Comparison of ENCODE assay signal across 8 mouse cellular contexts in genomic region chr4:155129132-155129917, GRCm38 (mm10). TPM values are rescaled to one million over a fixed set of nuclear protein-coding genes. Genes with fewer than 3 reads are reported as not detected.
A peak's percentile ranks its signal among the peaks of the same experiment; 100 is the strongest.
DNase-seq lines count a peak whose midpoint lies in the region; ATAC-seq and TF ChIP-seq lines count a peak whose summit lies in the region.

No protein-coding gene starts in this region.

- no peaks in the 10 kb centered on the region for H3K27me3 ChIP-seq in embryonic facial prominence, embryonic 15.5 days
- no peaks in the 10 kb centered on the region for H3K27me3 ChIP-seq in hindbrain, embryonic 15.5 days
- no peaks in the 10 kb centered on the region for H3K27me3 ChIP-seq in thymus, adult 2 months (ENCODE audit: control insufficient read depth, insufficient read depth, low read length)

- H3K4me2 ChIP-seq in embryonic facial prominence, embryonic 15.5 days (replicated peaks) = no peak overlapping the region
- H3K4me2 ChIP-seq in hindbrain, embryonic 15.5 days = no peak overlapping the region

- no peaks in the 10 kb centered on the region for H3K36me3 ChIP-seq in ES-E14 (ENCODE audit: control insufficient read depth, insufficient read depth, low read length, poor library complexity, severe bottlenecking)
- no peaks in the 10 kb centered on the region for H3K36me3 ChIP-seq in embryonic facial prominence, embryonic 15.5 days
- H3K36me3 ChIP-seq in hindbrain, embryonic 15.5 days = no peaks in the 10 kb centered on the region
- no peaks in the 10 kb centered on the region for H3K36me3 ChIP-seq in thymus, adult 2 months (ENCODE audit: control insufficient read depth, insufficient read depth, low read length)

- DNase-seq in layer of hippocampus, adult 11-12 months (ENCODE audit: low spot score) = peak; percentile 57
- no peak for DNase-seq in layer of hippocampus, postnatal 10 days (ENCODE audit: low spot score in 2 of 2)
- no peak for DNase-seq in ES-E14 (ENCODE audit: low read depth, low spot score)
- peak; percentile 72 for DNase-seq in lung, postnatal 10 days
- DNase-seq in thymus, adult 2 months = peak; percentile 70
- no peak for DNase-seq in cerebellum, postnatal 25 days

- peaks cover 2 to 8% of the 10 kb centered on the region in 2 experiments; a peak in 2 of 4 replicates for H3K4me1 ChIP-seq in ES-E14 (ENCODE audit: control insufficient read depth in 2 of 2, insufficient read depth in 2 of 2, low read length in 2 of 2, poor library complexity in 1 of 2)
- peaks cover 68% of the 10 kb centered on the region for H3K4me1 ChIP-seq in embryonic facial prominence, embryonic 15.5 days
- peaks cover 45% of the 10 kb centered on the region for H3K4me1 ChIP-seq in hindbrain, embryonic 15.5 days (replicated peaks)
- peaks cover 32% of the 10 kb centered on the region for H3K4me1 ChIP-seq in thymus, adult 2 months (replicated peaks; ENCODE audit: control insufficient read depth, insufficient read depth, low read length)

- H3K9me3 ChIP-seq in ES-E14 (ENCODE audit: control insufficient read depth, insufficient read depth, low read depth, low read length) = no peaks in the 10 kb centered on the region
- no peaks in the 10 kb centered on the region for H3K9me3 ChIP-seq in embryonic facial prominence, embryonic 15.5 days (replicated peaks)
- H3K9me3 ChIP-seq in hindbrain, embryonic 15.5 days = no peaks in the 10 kb centered on the region

- H3K4me3 ChIP-seq in ES-E14 (ENCODE audit: insufficient read depth in 1 of 2, low read depth in 1 of 2, low read length in 2 of 2, poor library complexity in 1 of 2, severe bottlenecking in 1 of 2) = no peak overlapping the region
- no peak overlapping the region for H3K4me3 ChIP-seq in embryonic facial prominence, embryonic 15.5 days (replicated peaks)
- no peak overlapping the region for H3K4me3 ChIP-seq in hindbrain, embryonic 15.5 days
- H3K4me3 ChIP-seq in thymus, adult 2 months (ENCODE audit: control insufficient read depth, insufficient read depth, low read length) = no peak overlapping the region

- no peak overlapping the region for H3K27ac ChIP-seq in ES-E14 (ENCODE audit: insufficient read depth, low read depth, low read length, poor library complexity, severe bottlenecking)
- peak overlapping the region; percentile 86 for H3K27ac ChIP-seq in embryonic facial prominence, embryonic 15.5 days (replicated peaks)
- H3K27ac ChIP-seq in hindbrain, embryonic 15.5 days (replicated peaks) = peak overlapping the region; percentile 41; the same call in 1 of the 2 replicates
- no peak overlapping the region for H3K27ac ChIP-seq in thymus, adult 2 months (ENCODE audit: control insufficient read depth, insufficient read depth, low read length)

- TF ChIP-seq POLR2A in thymus, adult 2 months (IDR thresholded peaks at IDR 0.05; ENCODE audit: control insufficient read depth, extremely low read depth, insufficient read depth, low read length, poor library complexity) = no peak

- in situ Hi-C loops in ES-E14 (cut with MboI; ENCODE audit: low sequenced_read_pairs in 2 of 2, unreplicated experiment in 2 of 2) = no loop called here

- no peak for ATAC-seq in embryonic facial prominence, embryonic 15.5 days (ENCODE audit: insufficient number of reproducible peaks, low FRiP score, low TSS enrichment, low read depth)
- ATAC-seq in hindbrain, embryonic 15.5 days (ENCODE audit: low FRiP score, low read depth) = no peak

- WGBS in embryonic facial prominence, embryonic 15.5 days = 88% methylated on average over 10 of the region's 10 CpGs
- 94% methylated on average over 10 of the region's 10 CpGs for WGBS in hindbrain, embryonic 15.5 days
- 67% methylated on average over 10 of the region's 10 CpGs for WGBS in thymus, adult 2 months

- H3K9ac ChIP-seq in ES-E14 (ENCODE audit: insufficient read depth, low read depth, low read length, poor library complexity, severe bottlenecking) = no peak overlapping the region
- no peak overlapping the region for H3K9ac ChIP-seq in embryonic facial prominence, embryonic 15.5 days
- H3K9ac ChIP-seq in hindbrain, embryonic 15.5 days = no peak overlapping the region

- TF ChIP-seq CTCF in thymus, adult 2 months (IDR thresholded peaks at IDR 0.05; ENCODE audit: borderline replicate concordance, control insufficient read depth, extremely low read depth, insufficient read depth, low read length, poor library complexity) = 0 out of 2 replicates have a peak, but pooled peaks have one; percentile 62

TF ChIP-seq in ES-E14, 5 proteins besides CTCF, POLR2A, EP300 and RAD21:
- TF ChIP-seq MAFK (IDR thresholded peaks at IDR 0.05; ENCODE audit: insufficient read depth, low read depth, low read length) = peak; percentile 53; the same call in 1 of the 2 replicates
- no peak for TF ChIP-seq HCFC1 (IDR thresholded peaks at IDR 0.05; ENCODE audit: borderline replicate concordance, insufficient read depth, low read length)
- TF ChIP-seq ZC3H11A (IDR thresholded peaks at IDR 0.05; ENCODE audit: borderline replicate concordance, low read depth, low read length) = no peak
- TF ChIP-seq ZNF384 (IDR thresholded peaks at IDR 0.05; ENCODE audit: low read depth, low read length) = no peak
- no peak for TF ChIP-seq CHD2 (IDR thresholded peaks at IDR 0.05; ENCODE audit: low read depth, low read length)

RNA-seq across cellular contexts. Expression of gene Morn1, which starts 42.9 kb away (rescaled TPM):
- total RNA-seq in layer of hippocampus, postnatal 10 days (2021) = 10 to 100 TPM; 17.8 to 20.6 TPM
- total RNA-seq in ES-E14 (2012; rRNA removed) = 3.4 and 3.9 TPM in 2 replicates
- 7.7 and 8.7 TPM in 2 replicates for polyA plus RNA-seq in embryonic facial prominence, embryonic 15.5 days (2015; fragmentation: Nextera tagmentation; extraction: Ambion mirVana)
- polyA plus RNA-seq in hindbrain, embryonic 15.5 days (2015; fragmentation: Nextera tagmentation; extraction: Ambion mirVana) = 8.1 and 10.0 TPM in 2 replicates
- polyA plus RNA-seq in thymus, adult 2 months (2012; rRNA removed) = 3.8 and 5.0 TPM in 2 replicates

RNA-seq across cellular contexts. Expression of gene Rer1, which starts 43.1 kb away (rescaled TPM):
- 10 to 100 TPM; 67.0 to 69.1 TPM for total RNA-seq in layer of hippocampus, postnatal 10 days (2021)
- 161 and 162 TPM in 2 replicates for total RNA-seq in ES-E14 (2012; rRNA removed)
- 157 and 164 TPM in 2 replicates for polyA plus RNA-seq in embryonic facial prominence, embryonic 15.5 days (2015; fragmentation: Nextera tagmentation; extraction: Ambion mirVana)
- polyA plus RNA-seq in hindbrain, embryonic 15.5 days (2015; fragmentation: Nextera tagmentation; extraction: Ambion mirVana) = 124 and 125 TPM in 2 replicates
- 107 and 111 TPM in 2 replicates for polyA plus RNA-seq in thymus, adult 2 months (2012; rRNA removed)

Comparison
In these comparisons a context has a peak if more than half of its experiments do, and no peak if none do; other contexts are left out.
1. DNase-seq: peak in layer of hippocampus, adult 11-12 months (single experiment), lung, postnatal 10 days (single experiment) and thymus, adult 2 months (single experiment); none in layer of hippocampus, postnatal 10 days (0 of 2), ES-E14 (single experiment) and cerebellum, postnatal 25 days (0 of 2).
2. H3K27ac ChIP-seq: peak in embryonic facial prominence, embryonic 15.5 days (single experiment) and hindbrain, embryonic 15.5 days (single experiment); none in ES-E14 (single experiment) and thymus, adult 2 months (single experiment).